Mouse (Mus musculus): ENCODE measurements around the gene Pom121l12. TPM values are rescaled to one million over a fixed set of nuclear protein-coding genes. Genes with fewer than 3 reads are reported as not detected.

Gene Pom121l12
- not detected in 2 replicates for polyA plus RNA-seq (2016; fragmentation: Nextera tagmentation; extraction: Ambion mirVana)

- H3K27me3 ChIP-seq (replicated peaks; ENCODE audit: low read depth, poor library complexity, severe bottlenecking), result no peaks in the 10 kb centered on the region
- H3K4me3 ChIP-seq, result no peak within 1 kb of the TSS
- H3K27ac ChIP-seq (replicated peaks), result no peak within 1 kb of the TSS
- H3K4me1 ChIP-seq, result no peaks in the 10 kb centered on the region
- no peak for DNase-seq (ENCODE audit: low spot score)
- H3K36me3 ChIP-seq (replicated peaks), result no peaks in the 10 kb centered on the region
- 92% methylated on average over 11 of the region's 11 CpGs for WGBS
- H3K9me3 ChIP-seq, result no peaks in the 10 kb centered on the region
These were observed at the start of gene Pom121l12 for GRCm38 (mm10) chr11:14598976-14599375. Gene Pom121l12, plus strand, starts transcription at chr11:14599276.

GRCm38 (mm10) chr11:14611859-14612258 is 12.8 kb downstream of the Pom121l12 start:
- no peaks in the 10 kb centered on the region for H3K27me3 ChIP-seq (replicated peaks; ENCODE audit: low read depth, poor library complexity, severe bottlenecking)
- no peak overlapping the region for H3K27ac ChIP-seq (replicated peaks)
- H3K36me3 ChIP-seq (replicated peaks), result no peaks in the 10 kb centered on the region
- H3K4me3 ChIP-seq, result no peak overlapping the region
- H3K4me1 ChIP-seq, result no peaks in the 10 kb centered on the region
- no peak for DNase-seq (ENCODE audit: low spot score)
- 90% methylated on average over 2 of the region's 2 CpGs for WGBS
- no peaks in the 10 kb centered on the region for H3K9me3 ChIP-seq
